Mouse (Mus musculus) limb, embryonic 12.5 days (tissue): ENCODE measurements at regions not wholly inside any gene's neighbourhood (a gene's known extent, or its start where the extent isn't known, plus 50 kb on each side); places are given as distances from the start of the nearest gene placed in this dataset.

Experiments
- ATAC-seq: fragments of 200-750 bp; cut with Nextera tagmentation; 2 replicates; pipeline ENCODE4 v1.8.0; 2017; ENCODE audit warnings: low read depth, moderate TSS enrichment; ENCODE audit not compliant: insufficient number of reproducible peaks, insufficient read depth, low FRiP score, low TSS enrichment
- H3K27ac ChIP-seq: fragments of 300-500 bp; sonication (generic); 2 replicates; pipeline ENCODE4 v1.5.1; 2016; ENCODE audit warnings: mild to moderate bottlenecking, moderate library complexity
- H3K27me3 ChIP-seq: fragments of 300-500 bp; sonication (generic); 2 replicates; pipeline ENCODE4 v1.6.1; 2016; ENCODE audit warnings: mild to moderate bottlenecking, moderate library complexity
- H3K36me3 ChIP-seq: fragments of 300-500 bp; sonication (generic); 2 replicates; pipeline ENCODE4 v1.6.1; 2016; ENCODE audit warnings: mild to moderate bottlenecking, moderate library complexity
- H3K4me1 ChIP-seq: fragments of 300-500 bp; sonication (generic); replicated peaks from 2 replicates; pipeline ENCODE4 v1.6.1; 2016
- H3K4me2 ChIP-seq: fragments of 300-500 bp; sonication (generic); 2 replicates; pipeline ENCODE4 v1.6.1; 2016; ENCODE audit warnings: mild to moderate bottlenecking, moderate library complexity
- H3K4me3 ChIP-seq: fragments of 300-500 bp; sonication (generic); replicated peaks from 2 replicates; pipeline ENCODE4 v1.5.1; 2016; ENCODE audit warnings: mild to moderate bottlenecking
- H3K9ac ChIP-seq: fragments of 300-500 bp; sonication (generic); replicated peaks from 2 replicates; pipeline ENCODE4 v1.6.1; 2016; ENCODE audit warnings: mild to moderate bottlenecking, moderate library complexity
- H3K9me3 ChIP-seq: fragments of 300-500 bp; sonication (generic); 2 replicates; pipeline ENCODE4 v1.6.1; 2016; ENCODE audit warnings: mild to moderate bottlenecking, moderate library complexity
- WGBS: fragments of 180-500 bp; shearing (Covaris S2); methylation state at CpG from one replicate; pipeline ENCODE4 v1.1.7; 2016; 5-methylcytosine and 5-hydroxymethylcytosine counted together

DNA sequence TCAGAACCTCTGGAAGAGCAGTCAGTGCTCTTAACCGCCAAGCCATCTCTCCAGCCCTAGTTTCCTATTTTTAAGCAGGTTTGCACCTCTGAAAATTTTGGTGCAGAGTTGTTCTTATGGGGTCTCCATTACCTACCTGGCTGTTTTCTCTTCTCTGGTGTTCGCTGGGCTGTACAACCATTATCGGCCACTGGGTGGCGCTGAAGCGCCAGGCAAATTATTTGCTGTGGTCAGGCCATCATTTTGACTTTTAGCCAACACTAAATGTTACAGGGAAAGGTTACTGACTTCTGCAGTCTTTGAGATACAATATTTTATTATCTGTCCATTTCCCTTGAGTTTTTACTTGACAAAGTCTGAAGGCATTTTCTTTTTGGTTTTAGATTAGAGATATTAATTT, 74.8 kb upstream of the Fam241a start:
- no peak overlapping the region for H3K9ac ChIP-seq
- no peaks in the 10 kb centered on the region for H3K27me3 ChIP-seq
- no peak overlapping the region for H3K27ac ChIP-seq
- no peaks in the 10 kb centered on the region for H3K9me3 ChIP-seq
- H3K4me3 ChIP-seq: no peak overlapping the region
- H3K4me1 ChIP-seq: no peaks in the 10 kb centered on the region
- H3K4me2 ChIP-seq: no peak overlapping the region
- ATAC-seq: no peak
- H3K36me3 ChIP-seq: no peaks in the 10 kb centered on the region
- 4% methylated on average over 5 of the region's 5 CpGs for WGBS

DNA sequence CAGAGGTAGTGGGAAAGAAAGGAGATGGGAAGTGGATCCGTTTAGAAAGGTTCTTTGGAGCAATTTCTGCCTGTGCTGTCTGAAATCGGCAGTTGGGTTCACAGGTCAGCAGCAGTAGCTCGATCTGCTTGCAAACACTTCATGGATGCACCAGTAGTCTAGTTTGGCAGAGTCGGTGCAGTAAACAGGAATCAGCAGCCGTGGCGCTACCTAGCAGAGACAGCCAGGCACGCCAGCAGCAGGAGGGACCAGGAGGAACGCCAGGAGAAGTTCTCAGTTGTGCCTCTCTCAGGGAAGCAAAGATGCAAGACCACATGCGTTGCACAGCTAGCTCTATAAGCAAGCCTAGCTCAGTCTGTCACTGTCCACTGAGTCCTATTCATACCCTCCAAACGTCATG, 71.0 kb upstream of the Fam241a start:
- ATAC-seq: no peak
- Histone ChIP-seq H3K4me1 (no peaks in the 10 kb centered on the region), H3K4me3 (no peak overlapping the region), H3K27ac (no peak overlapping the region), H3K27me3 (no peaks in the 10 kb centered on the region), H3K4me2 (no peak overlapping the region), H3K9me3 (no peaks in the 10 kb centered on the region), H3K36me3 (no peaks in the 10 kb centered on the region), H3K9ac (no peak overlapping the region)
- WGBS: 71% methylated on average over 10 of the region's 10 CpGs

DNA sequence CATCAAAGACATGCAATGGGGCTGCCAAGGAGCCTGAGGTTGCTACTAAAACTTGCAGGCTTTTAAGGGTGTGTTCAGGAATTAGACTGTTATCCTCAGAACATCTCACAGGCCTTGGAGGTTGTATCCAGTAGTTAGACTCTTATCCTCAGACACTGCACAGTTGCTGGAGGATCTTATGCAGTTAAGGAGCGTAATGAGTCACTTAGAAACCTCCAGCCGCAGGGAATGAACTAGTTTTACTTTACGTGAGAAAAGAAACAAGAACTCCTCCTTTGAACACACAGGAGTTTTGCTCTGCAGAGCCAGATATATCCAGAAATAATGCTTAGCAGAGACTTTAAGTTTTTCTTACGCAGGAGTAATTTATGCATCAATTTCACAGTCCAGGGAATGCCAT, 70.1 kb upstream of the Fam241a start:
- Histone ChIP-seq H3K27ac (no peak overlapping the region), H3K27me3 (no peaks in the 10 kb centered on the region), H3K9me3 (no peaks in the 10 kb centered on the region), H3K4me2 (no peak overlapping the region), H3K36me3 (no peaks in the 10 kb centered on the region), H3K4me3 (no peak overlapping the region), H3K4me1 (no peaks in the 10 kb centered on the region), H3K9ac (no peak overlapping the region)
- no peak for ATAC-seq
- 85% methylated on average over 4 of the region's 4 CpGs for WGBS

DNA sequence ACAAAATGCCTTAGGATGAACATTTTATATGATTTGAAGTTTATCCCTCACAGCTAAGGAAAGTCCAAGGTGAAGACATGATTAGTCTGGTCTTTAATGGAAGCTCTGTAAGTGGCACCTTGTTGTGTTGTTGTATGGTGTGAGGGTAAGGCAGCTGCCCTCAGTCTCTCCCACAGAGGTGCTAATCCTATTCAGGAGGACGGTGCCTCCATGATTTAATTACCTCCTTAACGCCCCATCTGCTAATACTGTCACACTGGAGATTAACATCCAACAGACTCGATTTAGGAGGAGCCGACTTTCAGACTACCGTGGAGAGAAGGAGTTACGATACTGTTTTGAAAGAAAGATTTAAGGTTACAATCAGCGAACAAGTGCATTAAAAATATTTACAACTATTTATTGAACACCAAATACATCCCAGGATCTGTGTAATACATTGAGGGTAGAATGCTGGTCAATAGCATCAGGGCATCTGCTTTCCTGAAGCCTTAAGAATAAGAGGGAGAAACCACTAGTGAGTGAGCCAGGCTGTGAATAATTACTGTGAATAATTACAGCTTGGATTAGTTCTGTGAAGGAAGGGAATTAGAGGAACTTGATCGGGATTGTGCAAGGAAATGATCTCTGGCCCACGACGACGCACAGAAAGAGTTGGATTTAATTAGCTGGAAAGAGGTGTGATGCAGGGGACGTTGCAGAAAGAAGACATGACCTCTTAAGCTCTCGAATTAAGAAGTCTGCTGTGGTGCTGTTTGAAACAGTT, 63.0 kb upstream of the Fam241a start:
- H3K4me2 ChIP-seq: no peak overlapping the region
- no peaks in the 10 kb centered on the region for H3K36me3 ChIP-seq
- H3K27ac ChIP-seq: no peak overlapping the region
- no peak overlapping the region for H3K9ac ChIP-seq
- no peaks in the 10 kb centered on the region for H3K4me1 ChIP-seq
- no peaks in the 10 kb centered on the region for H3K27me3 ChIP-seq
- 20% methylated on average over 13 of the region's 13 CpGs for WGBS
- ATAC-seq: no peak
- H3K9me3 ChIP-seq: no peaks in the 10 kb centered on the region
- no peak overlapping the region for H3K4me3 ChIP-seq

DNA sequence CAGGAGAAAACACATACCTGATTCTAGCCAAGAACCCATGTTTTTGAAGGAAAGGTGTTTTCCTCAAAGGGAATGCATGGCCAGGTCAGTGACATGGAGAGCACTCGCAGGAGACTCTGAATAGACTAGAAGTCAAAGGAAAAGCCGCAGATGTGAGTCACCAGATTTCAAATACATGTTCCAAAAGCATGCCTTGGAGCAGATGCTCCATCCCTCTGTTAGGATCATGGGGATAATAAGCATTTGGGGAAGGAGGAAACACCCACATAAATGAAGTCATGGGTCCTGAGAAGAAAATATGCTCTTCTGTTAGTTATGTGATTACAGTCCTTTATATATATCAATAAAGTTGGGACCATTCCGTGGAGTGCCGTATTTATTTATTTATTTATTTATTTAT, 58.7 kb upstream of the Fam241a start:
- ATAC-seq: no peak
- H3K4me1 ChIP-seq: no peaks in the 10 kb centered on the region
- H3K4me2 ChIP-seq: no peak overlapping the region
- no peak overlapping the region for H3K27ac ChIP-seq
- H3K36me3 ChIP-seq: no peaks in the 10 kb centered on the region
- H3K4me3 ChIP-seq: no peak overlapping the region
- H3K27me3 ChIP-seq: peaks cover 5% of the 10 kb centered on the region; the same call in 1 of the 2 replicates
- no peak overlapping the region for H3K9ac ChIP-seq
- 93% methylated on average over 4 of the region's 4 CpGs for WGBS
- H3K9me3 ChIP-seq: no peaks in the 10 kb centered on the region

DNA sequence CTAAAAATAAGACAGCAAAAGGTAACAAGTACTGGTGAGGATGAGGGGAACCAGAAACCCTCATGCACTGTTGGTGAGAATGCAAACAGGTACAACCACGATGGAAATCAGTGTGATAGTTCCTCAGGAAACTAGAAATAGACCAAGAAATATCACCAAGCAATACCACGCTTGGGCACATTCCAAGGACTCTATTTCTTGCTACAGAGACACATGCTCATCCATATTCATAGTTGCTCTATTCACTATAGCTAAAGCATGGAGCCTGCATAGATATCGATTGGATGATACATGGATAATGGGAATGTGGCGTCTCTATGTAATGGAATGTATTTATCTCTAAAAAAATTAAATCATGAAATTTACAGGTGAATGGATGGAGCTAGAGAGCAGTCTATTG, 57.5 kb upstream of the Fam241a start:
- ATAC-seq: no peak
- no peak overlapping the region for H3K27ac ChIP-seq
- H3K9ac ChIP-seq: no peak overlapping the region
- no peaks in the 10 kb centered on the region for H3K9me3 ChIP-seq
- no peaks in the 10 kb centered on the region for H3K4me1 ChIP-seq
- peaks cover 8% of the 10 kb centered on the region; the same call in 1 of the 2 replicates for H3K27me3 ChIP-seq
- H3K4me3 ChIP-seq: no peak overlapping the region
- 90% methylated on average over 4 of the region's 4 CpGs for WGBS
- H3K36me3 ChIP-seq: no peaks in the 10 kb centered on the region
- H3K4me2 ChIP-seq: no peak overlapping the region

DNA sequence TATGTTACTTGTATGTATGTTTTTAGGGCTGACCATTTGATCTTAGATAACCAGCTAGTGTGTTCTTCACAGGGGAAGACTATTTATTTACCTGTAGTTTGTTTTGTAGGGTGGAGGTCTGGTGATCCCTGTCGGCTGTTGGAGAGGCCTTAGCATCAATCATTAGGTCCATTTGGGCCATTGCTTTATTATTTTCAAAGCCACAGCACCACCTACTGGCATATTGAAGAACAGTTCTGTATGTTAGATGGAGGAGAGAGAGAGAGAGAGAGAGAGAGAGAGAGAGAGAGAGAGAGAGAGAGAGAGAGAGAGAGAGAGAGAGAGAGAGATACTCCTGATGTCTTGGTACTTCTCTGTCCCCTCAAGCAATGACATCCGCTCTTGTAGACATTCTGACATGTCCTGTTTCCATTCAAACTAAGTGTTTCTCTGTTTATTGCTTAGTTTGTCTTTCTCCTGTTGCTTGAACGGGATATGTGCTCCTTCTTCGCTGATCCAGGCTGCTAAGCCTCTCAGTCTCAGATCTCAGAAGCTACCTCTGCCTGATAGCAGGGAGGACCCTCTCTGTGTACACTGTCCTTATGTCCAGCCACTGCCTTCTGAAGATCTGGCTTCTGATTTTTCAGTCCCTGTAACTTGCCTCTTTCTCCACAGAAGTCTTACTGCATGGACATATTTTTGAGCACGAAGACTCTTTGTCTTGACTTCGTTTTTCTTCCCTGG, 52.9 kb upstream of the Fam241a start:
- no peaks in the 10 kb centered on the region for H3K9me3 ChIP-seq
- 47% methylated on average over 6 of the region's 6 CpGs for WGBS
- ATAC-seq: peak; percentile 66
- peaks cover 19% of the 10 kb centered on the region for H3K27me3 ChIP-seq
- no peak overlapping the region for H3K4me2 ChIP-seq
- no peak overlapping the region for H3K9ac ChIP-seq
- H3K4me3 ChIP-seq: no peak overlapping the region
- no peak overlapping the region for H3K27ac ChIP-seq
- H3K36me3 ChIP-seq: no peaks in the 10 kb centered on the region
- no peaks in the 10 kb centered on the region for H3K4me1 ChIP-seq

DNA sequence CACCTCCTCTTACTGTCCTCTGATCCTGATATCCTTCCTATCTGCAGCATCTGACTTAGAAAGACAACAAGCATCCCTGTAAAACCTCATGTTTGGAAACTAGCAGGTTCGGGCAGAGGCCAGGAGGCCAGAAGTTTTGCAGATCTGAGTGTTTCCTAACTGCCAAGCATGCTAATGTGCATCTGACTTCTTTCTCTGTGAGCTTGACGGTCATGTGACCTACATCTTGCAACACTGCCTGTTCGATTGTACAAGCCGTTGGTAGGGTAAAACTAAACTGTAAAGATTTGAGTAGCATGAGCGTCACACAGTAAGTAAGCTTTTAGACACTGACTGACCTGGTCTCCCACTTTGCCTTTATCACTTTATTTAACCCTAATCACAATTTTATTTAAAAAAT, 52.2 kb upstream of the Fam241a start:
- H3K9me3 ChIP-seq: no peaks in the 10 kb centered on the region
- 80% methylated on average over 5 of the region's 5 CpGs for WGBS

More for the DNA sequence above, 52.2 kb upstream of the Fam241a start:
- peaks cover 19% of the 10 kb centered on the region for H3K27me3 ChIP-seq
- H3K4me2 ChIP-seq: no peak overlapping the region
- H3K36me3 ChIP-seq: no peaks in the 10 kb centered on the region
- H3K9ac ChIP-seq: no peak overlapping the region
- no peak for ATAC-seq
- no peaks in the 10 kb centered on the region for H3K4me1 ChIP-seq
- H3K4me3 ChIP-seq: no peak overlapping the region
- no peak overlapping the region for H3K27ac ChIP-seq
